Mouse (Mus musculus) C2C12 (cell line): ENCODE measurements around the gene Socs7.

ENCODE experiments used
- CEBPB ChIP-seq: IDR thresholded peaks from one replicate; pipeline ENCODE4 v1.6.1; 2011; ENCODE audit warnings: low read depth, mild to moderate bottlenecking, control low read depth, moderate library complexity
- CTCF ChIP-seq: IDR thresholded peaks from one replicate; pipeline ENCODE4 v1.5.1; 2011; ENCODE audit not compliant: control insufficient read depth, insufficient read depth, insufficient read length
- MAX ChIP-seq: IDR thresholded peaks from one replicate; pipeline ENCODE4 v1.6.1; 2011; ENCODE audit warnings: mild to moderate bottlenecking, control low read depth
- MYOG ChIP-seq: IDR thresholded peaks from one replicate; pipeline ENCODE4 v1.6.1; 2011; ENCODE audit not compliant: control insufficient read depth, insufficient read length; ENCODE audit errors: extremely low read depth
- USF1 ChIP-seq: IDR thresholded peaks from one replicate; pipeline ENCODE4 v1.6.1; 2011; ENCODE audit warnings: low read depth, mild to moderate bottlenecking, control low read depth, moderate library complexity

- peak; percentile 31 for TF ChIP-seq CTCF
- TF ChIP-seq CEBPB, result no peak
- TF ChIP-seq USF1, result no peak
- TF ChIP-seq MYOG, result no peak
- no peak for TF ChIP-seq MAX
These were observed 18.7 kb upstream of the Socs7 start for GRCm38 (mm10) chr11:97343619-97344018.
